Mouse (Mus musculus) olfactory bulb, adult 2 months (tissue): Measurements from ENCODE around the gene Nedd4.

Experiments
- CTCF ChIP-seq: fragments of 200-500 bp; IDR thresholded peaks from 2 replicates; pipeline ENCODE4 v1.5.1; 2012; ENCODE audit warnings: low read depth, mild to moderate bottlenecking, low read length, moderate library complexity; ENCODE audit not compliant: insufficient read depth
- POLR2A ChIP-seq: fragments of 200-500 bp; IDR thresholded peaks from 2 replicates; pipeline ENCODE4 v1.6.1; 2012; ENCODE audit warnings: mild to moderate bottlenecking, low read depth, low read length, moderate library complexity; ENCODE audit not compliant: insufficient read depth

DNA sequence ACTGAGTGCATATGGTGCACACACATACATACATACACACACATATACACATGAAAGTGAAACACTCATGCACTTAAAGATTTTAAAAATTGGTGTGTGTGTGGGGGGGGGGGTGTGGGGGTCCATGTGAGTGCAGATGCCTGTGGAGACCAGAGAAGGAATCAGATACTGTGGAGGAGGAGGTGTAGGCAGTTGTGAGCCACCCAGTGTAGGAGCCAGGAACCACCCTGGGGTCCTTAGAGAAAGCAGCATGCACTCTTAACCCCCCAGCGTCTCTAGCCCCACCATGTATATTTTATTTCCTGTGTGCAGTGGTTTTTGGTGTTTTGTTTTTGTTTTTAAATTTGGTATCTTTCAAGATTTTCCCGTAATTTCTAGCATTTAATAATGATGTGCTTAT is 45.9 kb downstream of the Nedd4 start:
- TF ChIP-seq CTCF (no peak), POLR2A (no peak)
